In genomic region chr13:58149629-58150028, GRCm38 (mm10) we compare ENCODE assay signal across 16 mouse cellular contexts. TPM values are rescaled to one million over a fixed set of nuclear protein-coding genes. Genes with fewer than 3 reads are reported as not detected.
DNase-seq lines count a peak whose midpoint lies in the region; ATAC-seq and TF ChIP-seq lines count a peak whose summit lies in the region.
"Had no signal": no experiment of that assay in that cellular context is flagged by ENCODE, and none has a peak within 500 bp of the region (broad histone marks: within the 10 kb centered on the region; RNA-seq: fewer than 3 reads in every experiment).

No protein-coding gene starts in this region.

- TF ChIP-seq POLR2A in MEL (IDR thresholded peaks at IDR 0.05; ENCODE audit: control insufficient read depth in 1 of 2, insufficient read depth in 1 of 2, low read depth in 1 of 2, low read length in 2 of 2, poor library complexity in 1 of 2) = no peak

- ATAC-seq in kidney, embryonic 15.5 days (replicated peaks; ENCODE audit: low FRiP score) = no peak
- no peak for ATAC-seq in kidney, embryonic 14.5 days (ENCODE audit: low FRiP score, low TSS enrichment)
- ATAC-seq in midbrain, embryonic 11.5 days (ENCODE audit: low FRiP score) = no peak
- no peak for ATAC-seq in midbrain, embryonic 15.5 days (replicated peaks)

- WGBS in kidney, embryonic 15.5 days = 74% methylated on average over 3 of the region's 3 CpGs
- 81% methylated on average over 3 of the region's 3 CpGs for WGBS in kidney, embryonic 14.5 days
- 87% methylated on average over 3 of the region's 3 CpGs for WGBS in midbrain, embryonic 11.5 days
- 88% methylated on average over 3 of the region's 3 CpGs for WGBS in midbrain, embryonic 15.5 days

- DNase-seq in midbrain, embryonic 11.5 days (ENCODE audit: low spot score, missing footprints) = peak; percentile 69
- DNase-seq in MEL (ENCODE audit: low read depth, low spot score) = no peak
- no peak for DNase-seq in thymus, adult 18-20 months
- DNase-seq in urinary bladder, postnatal 14 days (ENCODE audit: low spot score) = no peak
- DNase-seq: adrenal gland, adult 2 months; adrenal gland, postnatal 25 days; cerebellum, adult 9-11 months; gastrocnemius, postnatal 10 days; heart, postnatal 36 days had no signal

- 0 out of 2 replicates have a peak, but pooled peaks cover 6% of the 10 kb centered on the region for H3K79me2 ChIP-seq in MEL (ENCODE audit: control insufficient read depth, insufficient read depth, low read length, poor library complexity)

- peaks cover 13% of the 10 kb centered on the region for H3K4me1 ChIP-seq in kidney, embryonic 15.5 days
- no peaks in the 10 kb centered on the region for H3K4me1 ChIP-seq in kidney, embryonic 14.5 days (ENCODE audit: control insufficient read depth, insufficient read depth, low read length)
- no peaks in the 10 kb centered on the region for H3K4me1 ChIP-seq in midbrain, embryonic 11.5 days (ENCODE audit: control insufficient read depth, insufficient read depth, low read length)
- peaks cover 12% of the 10 kb centered on the region for H3K4me1 ChIP-seq in midbrain, embryonic 15.5 days
- peaks cover 0 to 11% of the 10 kb centered on the region in 2 experiments; a peak in 2 of 4 replicates for H3K4me1 ChIP-seq in MEL (ENCODE audit: control insufficient read depth in 1 of 2, insufficient read depth in 2 of 2, low read length in 2 of 2)

- peak overlapping the region; percentile 56 for H3K27ac ChIP-seq in kidney, embryonic 15.5 days
- no peak overlapping the region for H3K27ac ChIP-seq in kidney, embryonic 14.5 days (ENCODE audit: low read depth, low read length)
- no peak overlapping the region for H3K27ac ChIP-seq in midbrain, embryonic 11.5 days (ENCODE audit: low read depth, low read length)
- no peak overlapping the region for H3K27ac ChIP-seq in midbrain, embryonic 15.5 days
- peak overlapping the region; percentile 45 for H3K27ac ChIP-seq in MEL (ENCODE audit: control insufficient read depth, low read depth, low read length)
- H3K27ac ChIP-seq: embryonic facial prominence, embryonic 13.5 days; forebrain, embryonic 12.5 days; heart, adult 2 months; hindbrain, embryonic 12.5 days had no signal

- H3K4me2 ChIP-seq in kidney, embryonic 15.5 days = peak overlapping the region; percentile 78; the same call in 1 of the 2 replicates
- no peak overlapping the region for H3K4me2 ChIP-seq in kidney, embryonic 14.5 days (replicated peaks; ENCODE audit: low read depth, low read length)
- no peak overlapping the region for H3K4me2 ChIP-seq in midbrain, embryonic 11.5 days
- no peak overlapping the region for H3K4me2 ChIP-seq in midbrain, embryonic 15.5 days

- H3K9me3 ChIP-seq in kidney, embryonic 15.5 days (replicated peaks) = no peaks in the 10 kb centered on the region
- no peaks in the 10 kb centered on the region for H3K9me3 ChIP-seq in kidney, embryonic 14.5 days (ENCODE audit: control insufficient read depth, low read length)
- H3K9me3 ChIP-seq in midbrain, embryonic 11.5 days (ENCODE audit: control insufficient read depth, low read length) = no peaks in the 10 kb centered on the region
- H3K9me3 ChIP-seq in midbrain, embryonic 15.5 days = no peaks in the 10 kb centered on the region
- no peaks in the 10 kb centered on the region for H3K9me3 ChIP-seq in MEL (replicated peaks; ENCODE audit: insufficient read depth, low read length)
- H3K9me3 ChIP-seq: embryonic facial prominence, embryonic 13.5 days; forebrain, embryonic 12.5 days; hindbrain, embryonic 12.5 days had no signal

- H3K36me3 ChIP-seq in kidney, embryonic 15.5 days = no peaks in the 10 kb centered on the region
- H3K36me3 ChIP-seq in kidney, embryonic 14.5 days (ENCODE audit: control insufficient read depth, insufficient read depth, low read length) = no peaks in the 10 kb centered on the region
- H3K36me3 ChIP-seq in midbrain, embryonic 11.5 days (ENCODE audit: control insufficient read depth, insufficient read depth, low read length) = no peaks in the 10 kb centered on the region
- H3K36me3 ChIP-seq in midbrain, embryonic 15.5 days (replicated peaks) = no peaks in the 10 kb centered on the region
- H3K36me3 ChIP-seq in MEL (ENCODE audit: control insufficient read depth in 1 of 2, insufficient read depth in 2 of 2, low read length in 2 of 2) = peaks cover 0 to 6% of the 10 kb centered on the region in 2 experiments; a peak in 2 of 4 replicates
- H3K36me3 ChIP-seq: embryonic facial prominence, embryonic 13.5 days; forebrain, embryonic 12.5 days; hindbrain, embryonic 12.5 days had no signal

- no peak overlapping the region for H3K4me3 ChIP-seq in kidney, embryonic 15.5 days (replicated peaks)
- no peak overlapping the region for H3K4me3 ChIP-seq in kidney, embryonic 14.5 days (ENCODE audit: low read length)
- H3K4me3 ChIP-seq in midbrain, embryonic 11.5 days (ENCODE audit: low read depth, low read length) = no peak overlapping the region
- H3K4me3 ChIP-seq in midbrain, embryonic 15.5 days = no peak overlapping the region
- H3K4me3 ChIP-seq in MEL (ENCODE audit: control insufficient read depth in 1 of 2, insufficient read depth in 1 of 2, low read depth in 2 of 2, low read length in 2 of 2) = peak overlapping the region; percentile 64
- H3K4me3 ChIP-seq: forebrain, embryonic 12.5 days; heart, adult 2 months; hindbrain, embryonic 12.5 days had no signal

- H3K9ac ChIP-seq in kidney, embryonic 15.5 days = no peak overlapping the region
- no peak overlapping the region for H3K9ac ChIP-seq in kidney, embryonic 14.5 days (ENCODE audit: low read depth, low read length)
- no peak overlapping the region for H3K9ac ChIP-seq in midbrain, embryonic 11.5 days (ENCODE audit: low read length)
- no peak overlapping the region for H3K9ac ChIP-seq in midbrain, embryonic 15.5 days
- peak overlapping the region; percentile 70 for H3K9ac ChIP-seq in MEL (ENCODE audit: control insufficient read depth, low read depth, low read length, poor library complexity, severe bottlenecking)
- H3K9ac ChIP-seq: embryonic facial prominence, embryonic 13.5 days; forebrain, embryonic 12.5 days; hindbrain, embryonic 12.5 days had no signal

- no peaks in the 10 kb centered on the region for H3K27me3 ChIP-seq in kidney, embryonic 15.5 days
- H3K27me3 ChIP-seq in kidney, embryonic 14.5 days (ENCODE audit: control insufficient read depth, insufficient read depth, low read length) = no peaks in the 10 kb centered on the region
- H3K27me3 ChIP-seq in midbrain, embryonic 11.5 days (ENCODE audit: control insufficient read depth, insufficient read depth, low read length) = no peaks in the 10 kb centered on the region
- H3K27me3 ChIP-seq in midbrain, embryonic 15.5 days (replicated peaks) = no peaks in the 10 kb centered on the region
- H3K27me3 ChIP-seq in MEL (ENCODE audit: control insufficient read depth in 1 of 2, insufficient read depth in 2 of 2, low read length in 2 of 2) = no peaks in the 10 kb centered on the region
- H3K27me3 ChIP-seq: embryonic facial prominence, embryonic 13.5 days; forebrain, embryonic 12.5 days; hindbrain, embryonic 12.5 days had no signal

- no peak for TF ChIP-seq EP300 in MEL (IDR thresholded peaks at IDR 0.05; ENCODE audit: low read depth in 1 of 2, low read length in 2 of 2)

- no peak for TF ChIP-seq CTCF in MEL (IDR thresholded peaks at IDR 0.05 in 2 of 3, conservative IDR thresholded peaks at IDR 0.05 in 1 of 3; ENCODE audit: control insufficient read depth in 1 of 3, insufficient read depth in 1 of 3, low read depth in 2 of 3, low read length in 3 of 3, poor library complexity in 1 of 3, severe bottlenecking in 1 of 3)

- TF ChIP-seq RAD21 in MEL (IDR thresholded peaks at IDR 0.05; ENCODE audit: low read depth, low read length) = no peak

TF ChIP-seq in MEL, 35 proteins besides CTCF, POLR2A, EP300 and RAD21:
- TF ChIP-seq MYC (IDR thresholded peaks at IDR 0.05; ENCODE audit: low read depth, low read length) (peak; percentile 60; the same call in 1 of the 2 replicates), KAT2A (conservative IDR thresholded peaks at IDR 0.05; ENCODE audit: low read depth, low read length) (no peak), SIN3A (IDR thresholded peaks at IDR 0.05; ENCODE audit: low read length) (no peak; the same call in 1 of the 2 replicates), TBP (IDR thresholded peaks at IDR 0.05; ENCODE audit: low read depth, low read length) (0 out of 2 replicates have a peak, but pooled peaks have one; percentile 14), MAZ (IDR thresholded peaks at IDR 0.05; ENCODE audit: low read depth, low read length) (0 out of 2 replicates have a peak, but pooled peaks have one; percentile 2)
TF ChIP-seq in MEL: peak in this region for 3.

RNA-seq across cellular contexts. Expression of gene Idnk, which starts 7.8 kb away (rescaled TPM):
- 37.2 and 39.4 TPM in 2 replicates for polyA plus RNA-seq in kidney, embryonic 15.5 days (2015; fragmentation: Nextera tagmentation; extraction: Ambion mirVana)
- polyA plus RNA-seq in kidney, embryonic 14.5 days (2014; fragmentation: Nextera tagmentation; extraction: Ambion mirVana) = 33.4 and 41.8 TPM in 2 replicates
- 59.1 and 63.1 TPM in 2 replicates for polyA plus RNA-seq in midbrain, embryonic 11.5 days (2014; fragmentation: Nextera tagmentation; extraction: Ambion mirVana)
- 60.4 and 60.8 TPM in 2 replicates for polyA plus RNA-seq in midbrain, embryonic 15.5 days (2015; fragmentation: Nextera tagmentation; extraction: Ambion mirVana)
- 26.0 and 29.5 TPM in 2 replicates for total RNA-seq in MEL (2012; rRNA removed)
- 10 to 100 TPM in 1 of 2 experiments, not detected in 1; 50.3 TPM for polyA plus RNA-seq in MEL (2012; ENCODE audit: insufficient read depth in 1 of 2, insufficient read length in 2 of 2, low read depth in 1 of 2, low replicate concordance in 2 of 2, missing spikeins in 1 of 2)

RNA-seq across cellular contexts. Expression of gene Hnrnpa0, which starts 21.3 kb away (rescaled TPM):
- 38.6 and 41.5 TPM in 2 replicates for polyA plus RNA-seq in kidney, embryonic 15.5 days (2015; fragmentation: Nextera tagmentation; extraction: Ambion mirVana)
- polyA plus RNA-seq in kidney, embryonic 14.5 days (2014; fragmentation: Nextera tagmentation; extraction: Ambion mirVana) = 55.5 and 103 TPM in 2 replicates
- 60.0 and 63.3 TPM in 2 replicates for polyA plus RNA-seq in midbrain, embryonic 11.5 days (2014; fragmentation: Nextera tagmentation; extraction: Ambion mirVana)
- polyA plus RNA-seq in midbrain, embryonic 15.5 days (2015; fragmentation: Nextera tagmentation; extraction: Ambion mirVana) = 40.5 and 48.7 TPM in 2 replicates
- total RNA-seq in MEL (2012; rRNA removed) = 163 and 165 TPM in 2 replicates
- 100 to 1,000 TPM; 209 to 381 TPM for polyA plus RNA-seq in MEL (2012; ENCODE audit: insufficient read depth in 1 of 2, insufficient read length in 2 of 2, low read depth in 1 of 2, low replicate concordance in 2 of 2, missing spikeins in 1 of 2)

RNA-seq across cellular contexts. Expression of gene Klhl3, which starts 36.2 kb away (rescaled TPM):
- 6.5 and 7.2 TPM in 2 replicates for polyA plus RNA-seq in kidney, embryonic 15.5 days (2015; fragmentation: Nextera tagmentation; extraction: Ambion mirVana)
- polyA plus RNA-seq in kidney, embryonic 14.5 days (2014; fragmentation: Nextera tagmentation; extraction: Ambion mirVana) = 4.1 and 6.0 TPM in 2 replicates
- polyA plus RNA-seq in midbrain, embryonic 11.5 days (2014; fragmentation: Nextera tagmentation; extraction: Ambion mirVana) = 2.6 and 3.2 TPM in 2 replicates
- polyA plus RNA-seq in midbrain, embryonic 15.5 days (2015; fragmentation: Nextera tagmentation; extraction: Ambion mirVana) = 12.7 and 14.2 TPM in 2 replicates
- total RNA-seq in MEL (2012; rRNA removed) = not detected in 2 replicates
- polyA plus RNA-seq in MEL (2012; ENCODE audit: insufficient read depth in 1 of 2, insufficient read length in 2 of 2, low read depth in 1 of 2, low replicate concordance in 2 of 2, missing spikeins in 1 of 2) = under 1 TPM in 1 of 2 experiments, not detected in 1; 0.01 TPM

Comparison
In these comparisons a context has a peak if more than half of its experiments do, and no peak if none do; other contexts are left out.
1. H3K27ac ChIP-seq: peak in kidney, embryonic 15.5 days (single experiment) and MEL (single experiment); none in kidney, embryonic 14.5 days (single experiment), midbrain, embryonic 11.5 days (single experiment) and midbrain, embryonic 15.5 days (single experiment).
2. H3K4me3 ChIP-seq: peak in MEL (2 of 2); none in kidney, embryonic 15.5 days (single experiment), kidney, embryonic 14.5 days (single experiment), midbrain, embryonic 11.5 days (single experiment) and midbrain, embryonic 15.5 days (single experiment).